Mouse (Mus musculus) bone marrow macrophage, adult 2 months (primary cell): ENCODE measurements around the gene Pou6f2.

Experiments used
- CTCF ChIP-seq: IDR thresholded peaks from 2 replicates; pipeline ENCODE4 v1.5.1; 2012; ENCODE audit warnings: low read depth, mild to moderate bottlenecking, low read length, moderate library complexity
- POLR2A ChIP-seq: IDR thresholded peaks from 2 replicates; pipeline ENCODE4 v1.6.1; 2012; ENCODE audit warnings: mild to moderate bottlenecking, low read depth, low read length, borderline replicate concordance

DNA sequence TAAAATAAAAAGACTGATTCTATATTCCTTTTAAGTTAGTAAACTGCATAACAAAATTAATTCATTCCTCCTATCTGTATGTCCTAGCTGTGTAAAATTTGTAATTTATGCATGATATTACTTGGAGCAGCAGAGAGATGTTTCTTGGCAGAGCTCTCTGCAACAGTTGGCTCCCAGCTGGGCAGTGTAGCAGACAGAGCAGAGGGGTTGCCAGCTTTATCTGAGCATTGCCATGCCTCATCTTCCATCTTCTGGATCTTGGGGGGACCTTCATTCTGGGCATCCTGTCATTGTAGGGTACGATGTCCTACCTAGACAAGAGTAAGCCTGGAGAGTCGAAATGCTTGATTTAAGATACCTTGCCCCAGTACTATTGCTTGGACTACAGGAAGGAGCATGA, 277.1 kb downstream of the Pou6f2 start:
- TF ChIP-seq CTCF (no peak), POLR2A (no peak)
